Mouse (Mus musculus): ENCODE measurements around the gene Mamstr.

GRCm38 (mm10) chr7:45681046-45681736 is 41.4 kb downstream of the Mamstr start:
- TF ChIP-seq CTCF (IDR thresholded peaks at IDR 0.05; ENCODE audit: low read depth) (no peak), EP300 (IDR thresholded peaks at IDR 0.05; ENCODE audit: low read depth) (peak; percentile 44; the same call in 1 of the 2 replicates)

Data from heart, postnatal 0 days (tissue).